Mouse (Mus musculus) neural tube, embryonic 15.5 days (tissue): ENCODE data around the gene Grid2ip. TPM values are rescaled to one million over a fixed set of nuclear protein-coding genes. Genes with fewer than 3 reads are reported as not detected.

Source experiments
- ATAC-seq: fragments of 200-750 bp; cut with Nextera tagmentation; 2 replicates; pipeline ENCODE4 v1.8.0; 2017; ENCODE audit warnings: mild to moderate bottlenecking, moderate TSS enrichment, moderate library complexity; ENCODE audit not compliant: low FRiP score
- H3K27ac ChIP-seq: fragments of 300-500 bp; sonication (generic); replicated peaks from 2 replicates; pipeline ENCODE4 v1.5.1; 2015; ENCODE audit warnings: mild to moderate bottlenecking, inconsistent platforms
- H3K27me3 ChIP-seq: fragments of 300-500 bp; sonication (generic); replicated peaks from 2 replicates; pipeline ENCODE4 v1.6.1; 2015; ENCODE audit warnings: inconsistent platforms
- H3K36me3 ChIP-seq: fragments of 300-500 bp; sonication (generic); 2 replicates; pipeline ENCODE4 v1.6.1; 2015; ENCODE audit warnings: inconsistent platforms
- H3K4me1 ChIP-seq: fragments of 300-500 bp; sonication (generic); 2 replicates; pipeline ENCODE4 v1.6.1; 2015; ENCODE audit warnings: inconsistent platforms
- H3K4me2 ChIP-seq: fragments of 300-500 bp; sonication (generic); 2 replicates; pipeline ENCODE4 v1.6.1; 2015; ENCODE audit warnings: inconsistent platforms, mild to moderate bottlenecking, moderate library complexity
- H3K4me3 ChIP-seq: fragments of 300-500 bp; sonication (generic); replicated peaks from 2 replicates; pipeline ENCODE4 v1.5.1; 2015; ENCODE audit warnings: mild to moderate bottlenecking, inconsistent platforms
- H3K9ac ChIP-seq: fragments of 300-500 bp; sonication (generic); replicated peaks from 2 replicates; pipeline ENCODE4 v1.6.1; 2015; ENCODE audit warnings: mild to moderate bottlenecking, inconsistent platforms
- H3K9me3 ChIP-seq: fragments of 300-500 bp; sonication (generic); replicated peaks from 2 replicates; pipeline ENCODE4 v1.6.1; 2016; ENCODE audit warnings: inconsistent platforms
- WGBS: fragments of 180-500 bp; shearing (Covaris S2); methylation state at CpG from one replicate; pipeline ENCODE4 v1.1.7; 2015; ENCODE audit warnings: mixed read lengths; 5-methylcytosine and 5-hydroxymethylcytosine counted together
- polyA plus RNA-seq: library from polyadenylated mRNA; unstranded; fragments of >200 nt; fragmentation: Nextera tagmentation; extraction: Ambion mirVana; gene quantifications from 2 replicates; pipeline ENCODE4 v1.2.1, GENCODE M21; 2015

Gene Grid2ip
- polyA plus RNA-seq, 1 experiment from 2014 or later = 0.33 TPM

DNA sequence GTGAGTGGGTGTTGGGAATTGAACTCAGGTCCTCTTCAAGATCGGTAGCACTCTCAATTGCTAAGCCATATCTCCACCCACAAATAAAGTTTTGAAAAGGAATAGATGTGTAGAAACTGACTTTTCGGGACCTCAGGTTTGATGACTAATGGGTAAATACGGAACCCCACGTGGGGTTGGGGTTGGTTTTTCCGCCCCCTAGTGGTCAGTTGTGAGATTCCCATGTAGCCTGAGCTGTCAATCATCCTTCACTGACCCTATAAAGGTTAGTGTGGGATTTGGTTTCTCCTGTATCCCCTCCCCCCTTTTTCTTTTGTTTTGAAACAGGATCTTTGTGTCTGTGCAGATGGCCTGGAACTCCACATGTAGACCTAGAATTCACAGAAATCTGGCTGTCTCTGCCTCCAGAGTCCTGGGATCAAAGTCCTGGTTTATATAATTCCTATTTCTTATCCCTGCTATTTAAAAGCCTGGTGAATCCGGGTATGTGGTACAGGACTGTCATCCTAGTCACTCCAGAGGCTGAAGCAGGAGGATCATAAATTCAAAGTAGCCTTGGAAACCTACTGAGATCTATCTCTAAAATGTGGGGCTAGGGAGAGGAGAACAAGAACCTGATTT, 66.9 kb downstream of the Grid2ip start:
- no peaks in the 10 kb centered on the region for H3K27me3 ChIP-seq
- no peak overlapping the region for H3K27ac ChIP-seq
- H3K4me3 ChIP-seq = no peak overlapping the region
- 32% methylated on average over 6 of the region's 6 CpGs for WGBS
- no peaks in the 10 kb centered on the region for H3K9me3 ChIP-seq
- no peak for ATAC-seq
- no peaks in the 10 kb centered on the region for H3K4me1 ChIP-seq
- no peak overlapping the region for H3K9ac ChIP-seq
- no peak overlapping the region for H3K4me2 ChIP-seq
- H3K36me3 ChIP-seq = peaks cover 27% of the 10 kb centered on the region

DNA sequence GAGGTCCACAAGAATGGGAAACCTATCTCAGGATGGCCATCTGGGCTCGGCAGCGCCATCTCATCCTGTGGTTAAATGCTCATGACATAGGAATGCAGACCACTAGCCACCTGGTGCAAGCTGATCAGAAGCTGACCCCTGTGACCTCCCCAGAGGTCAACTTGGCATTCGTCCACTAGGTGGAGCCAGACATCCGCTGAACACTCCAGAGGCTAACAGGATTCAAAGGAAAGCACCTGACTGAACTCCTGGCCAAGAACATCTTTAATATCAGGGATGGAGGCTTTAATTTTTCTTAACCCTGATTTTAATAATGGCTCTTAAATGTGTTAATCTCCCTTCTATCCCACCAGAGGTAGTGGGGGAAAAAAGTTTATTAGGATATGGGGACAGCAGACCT, 77.3 kb downstream of the Grid2ip start:
- no peak overlapping the region for H3K9ac ChIP-seq
- 6% methylated on average over 4 of the region's 4 CpGs for WGBS
- no peaks in the 10 kb centered on the region for H3K36me3 ChIP-seq
- no peak overlapping the region for H3K4me3 ChIP-seq
- no peak overlapping the region for H3K27ac ChIP-seq
- no peaks in the 10 kb centered on the region for H3K9me3 ChIP-seq
- ATAC-seq = no peak
- no peak overlapping the region for H3K4me2 ChIP-seq
- no peaks in the 10 kb centered on the region for H3K27me3 ChIP-seq
- no peaks in the 10 kb centered on the region for H3K4me1 ChIP-seq

DNA sequence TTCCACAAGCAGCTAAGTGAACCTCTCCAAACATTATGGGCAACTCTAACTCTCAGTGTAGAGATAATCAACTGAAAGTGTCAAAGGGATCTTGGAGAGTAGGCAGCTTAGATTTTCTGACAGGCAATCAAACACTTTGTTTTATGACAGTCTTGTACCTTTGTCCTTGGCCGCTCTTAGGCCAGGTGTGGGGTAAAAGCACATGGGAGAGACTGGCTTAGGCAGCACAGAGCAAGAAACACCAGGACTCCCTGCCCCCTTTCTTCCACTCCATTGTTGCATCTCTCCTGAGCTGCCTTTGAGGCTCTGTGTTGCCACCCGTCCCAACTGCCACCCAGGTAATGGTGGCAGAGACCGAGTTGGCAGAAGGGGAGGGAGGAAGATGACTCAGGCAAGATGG, 84.2 kb downstream of the Grid2ip start:
- H3K4me3 ChIP-seq = no peak overlapping the region
- ATAC-seq = no peak
- 80% methylated on average over 3 of the region's 3 CpGs for whole genome bisulfite sequencing
- H3K27me3 ChIP-seq = no peaks in the 10 kb centered on the region
- no peak overlapping the region for H3K4me2 ChIP-seq
- no peaks in the 10 kb centered on the region for H3K4me1 ChIP-seq
- H3K9me3 ChIP-seq = no peaks in the 10 kb centered on the region
- H3K27ac ChIP-seq = no peak overlapping the region
- H3K9ac ChIP-seq = no peak overlapping the region
- no peaks in the 10 kb centered on the region for H3K36me3 ChIP-seq

DNA sequence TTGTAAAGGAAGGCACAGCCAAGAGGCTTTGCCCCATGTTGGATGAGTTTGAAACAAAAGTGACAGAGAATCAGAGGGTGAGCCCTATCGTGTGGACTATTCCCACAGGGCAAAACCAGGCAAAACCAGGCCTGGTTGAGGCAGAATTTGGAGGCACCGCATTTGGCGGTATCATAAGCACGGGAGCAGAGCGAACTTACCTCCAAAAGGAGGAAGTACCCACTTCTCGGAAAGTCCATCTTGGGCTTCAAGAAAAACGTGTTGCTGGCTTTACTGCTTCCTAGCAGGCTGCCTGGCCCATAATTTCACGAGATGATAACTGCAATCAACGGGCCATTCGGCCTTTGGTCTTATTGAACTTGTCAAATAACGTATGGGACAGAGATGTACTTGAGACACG, 84.6 kb downstream of the Grid2ip start:
- H3K4me2 ChIP-seq = no peak overlapping the region
- no peaks in the 10 kb centered on the region for H3K27me3 ChIP-seq
- no peaks in the 10 kb centered on the region for H3K9me3 ChIP-seq
- no peak overlapping the region for H3K27ac ChIP-seq
- H3K4me3 ChIP-seq = no peak overlapping the region
- ATAC-seq = no peak
- H3K4me1 ChIP-seq = no peaks in the 10 kb centered on the region
- no peaks in the 10 kb centered on the region for H3K36me3 ChIP-seq
- no peak overlapping the region for H3K9ac ChIP-seq
- 86% methylated on average over 12 of the region's 12 CpGs for WGBS

Other genes starting within 250 kb of the Grid2ip start
- gene Rnf216, start 244.3 kb upstream of the Grid2ip start, polyA plus RNA-seq = 26.6 and 29.6 TPM in 2 replicates
- 0.10 TPM in 1 of 2 replicates, not detected in the other for gene Olfr718-ps1, start 209.8 kb upstream of the Grid2ip start, polyA plus RNA-seq
- 12.7 and 13.1 TPM in 2 replicates for gene Rbak, start 176.6 kb upstream of the Grid2ip start, polyA plus RNA-seq
- gene Spdye4b, start 176.3 kb upstream of the Grid2ip start, polyA plus RNA-seq = not detected in 2 replicates
- not detected in 2 replicates for gene Spdye4a, start 130.4 kb upstream of the Grid2ip start, polyA plus RNA-seq
- 17.3 and 19.0 TPM in 2 replicates for gene Zfp12, start 122.2 kb upstream of the Grid2ip start, polyA plus RNA-seq
- 8.0 and 9.7 TPM in 2 replicates for gene Zfp316, start 87.3 kb upstream of the Grid2ip start, polyA plus RNA-seq
- gene Zfp853, start 63.7 kb upstream of the Grid2ip start, polyA plus RNA-seq = 0.23 and 0.31 TPM in 2 replicates
- 25.7 and 30.2 TPM in 2 replicates for gene E130309D02Rik, start 42.0 kb upstream of the Grid2ip start, polyA plus RNA-seq
- 75.4 and 77.4 TPM in 2 replicates for gene Zdhhc4, start 28.1 kb upstream of the Grid2ip start, polyA plus RNA-seq
- 141 and 151 TPM in 2 replicates for gene Kdelr2, start 46.5 kb downstream of the Grid2ip start, polyA plus RNA-seq
- 20.4 and 21.9 TPM in 2 replicates for gene Daglb, start 107.2 kb downstream of the Grid2ip start, polyA plus RNA-seq
- 385 and 423 TPM in 2 replicates for gene Rac1, start 170.7 kb downstream of the Grid2ip start, polyA plus RNA-seq